1 mouse cellular context compared by ENCODE assay signal in the genomic region with DNA sequence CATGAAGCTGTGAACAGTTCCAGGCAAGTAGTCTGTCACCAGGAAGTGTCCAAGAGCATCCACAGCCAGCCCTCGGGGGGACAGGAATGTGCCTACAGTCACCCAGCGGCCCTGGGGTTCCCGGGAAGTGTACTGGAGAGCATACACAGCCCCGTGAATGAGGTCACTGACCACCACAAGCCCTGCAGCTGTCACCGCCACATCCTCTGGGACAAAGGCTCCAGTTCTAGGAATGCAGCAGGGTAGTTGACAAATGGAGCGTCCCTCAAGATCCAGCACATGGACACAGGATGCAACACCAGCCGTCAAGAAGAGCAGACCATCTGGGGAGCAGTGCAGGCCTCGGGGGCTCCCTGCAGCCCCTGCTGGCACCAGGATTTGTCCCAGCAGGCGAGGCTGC.
TF ChIP-seq lines count a peak whose summit lies in the region.

No protein-coding gene starts in this region.

TF ChIP-seq in myocyte, 11 proteins besides CTCF, POLR2A, EP300 and RAD21:
- TF ChIP-seq MYOG (IDR thresholded peaks at IDR 0.05; ENCODE audit: control insufficient read depth in 1 of 3, insufficient read depth in 1 of 3, insufficient read length in 2 of 3, low read depth in 2 of 3): peak; percentile 86 to 98 (median 90)
- TF ChIP-seq CEBPB (IDR thresholded peaks at IDR 0.05; ENCODE audit: insufficient read depth, poor library complexity, severe bottlenecking): no peak
- TF ChIP-seq POLR2AphosphoS2 (IDR thresholded peaks at IDR 0.05; ENCODE audit: insufficient read length, low read depth): no peak
- TF ChIP-seq SRF (IDR thresholded peaks at IDR 0.05; ENCODE audit: control insufficient read depth, insufficient read length, low read depth): no peak
- TF ChIP-seq MAX (IDR thresholded peaks at IDR 0.05; ENCODE audit: low read depth): no peak
- TF ChIP-seq E2F4 (IDR thresholded peaks at IDR 0.05; ENCODE audit: insufficient read depth): no peak
- TF ChIP-seq USF1 (IDR thresholded peaks at IDR 0.05; ENCODE audit: low read depth): no peak
- peak; percentile 71 for TF ChIP-seq TCF3 (IDR thresholded peaks at IDR 0.05; ENCODE audit: insufficient read length, low read depth)
- peak in 2 of 3 experiments; percentile 88 to 97 for TF ChIP-seq MYOD1 (IDR thresholded peaks at IDR 0.05; ENCODE audit: control insufficient read depth in 1 of 3, insufficient read length in 2 of 3, low read depth in 2 of 3)
- peak; percentile 71 for TF ChIP-seq TCF12 (IDR thresholded peaks at IDR 0.05; ENCODE audit: insufficient read depth, poor library complexity, severe bottlenecking)
